Mouse (Mus musculus) mouse trophoblast stem cell (cell line): ENCODE results near the gene Bace2.

Experiments
- in situ Hi-C, 2 experiments: fragments of 300-500 bp; cut with MseI, MboI; formaldehyde crosslinking; loops; 2 replicates in 1 of 2; 3 replicates in 1 of 2; pipeline ENCODE4 v1.15.1; 2025

Bace2 gene

DNA sequence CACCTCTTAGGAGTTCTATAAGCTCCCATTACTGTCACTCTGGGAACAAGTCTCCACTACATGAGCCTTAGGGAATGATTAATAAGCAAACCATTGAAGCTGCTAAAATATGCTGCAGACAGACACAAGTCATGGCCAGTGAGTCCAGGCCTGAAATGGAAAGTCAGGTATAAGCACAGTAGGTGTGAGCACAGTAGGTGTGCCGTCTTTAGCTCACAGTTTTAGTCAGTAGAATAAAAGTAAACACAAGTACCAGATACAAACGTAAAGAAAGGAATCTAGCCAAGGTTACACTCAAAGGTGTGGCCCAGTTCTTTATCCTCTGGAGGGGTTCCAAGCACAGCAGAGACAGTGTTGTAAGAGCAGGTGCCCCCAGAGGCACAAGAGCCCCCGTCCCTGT is 110.9 kb downstream of the Bace2 start:
- in situ Hi-C loops = no loop called here

DNA sequence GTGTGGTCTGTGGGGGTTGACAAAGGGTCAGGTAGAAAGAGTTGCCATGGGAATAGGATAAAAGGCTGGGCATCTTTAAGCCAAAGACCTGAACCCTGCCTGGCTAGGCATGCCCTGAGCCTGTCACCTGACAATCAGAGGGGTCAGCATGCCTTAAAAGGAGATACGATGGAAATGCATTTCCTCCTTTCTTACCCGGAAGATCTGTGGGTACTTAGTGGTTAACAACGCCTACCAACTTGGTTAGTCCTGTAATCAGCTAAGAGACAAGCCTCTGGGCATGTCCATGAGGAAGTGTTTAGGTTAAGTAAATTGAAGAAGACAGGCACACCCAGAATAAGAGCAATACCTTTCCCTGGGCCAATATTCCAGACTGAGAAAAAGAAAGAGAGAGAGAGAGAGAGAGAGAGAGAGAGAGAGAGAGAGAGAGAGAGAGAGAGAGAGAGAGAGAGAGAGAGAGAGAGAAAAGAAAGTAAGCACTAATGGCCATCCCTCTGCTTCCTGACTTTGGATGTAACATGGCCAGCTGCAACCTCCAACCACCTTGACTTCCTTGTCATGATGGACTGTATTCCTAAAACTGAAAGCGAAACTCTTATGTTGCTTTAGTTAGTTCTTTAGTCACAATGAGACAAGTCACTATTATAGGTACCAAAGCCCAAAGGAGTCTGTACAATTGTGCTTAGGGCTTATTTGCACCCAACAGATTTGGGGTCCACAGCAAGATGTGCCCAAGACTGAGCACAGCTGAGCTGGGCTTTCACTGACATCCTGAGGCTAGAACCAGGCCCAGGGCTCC is 111.7 kb downstream of the Bace2 start:
- in situ Hi-C loops = no loop called here

DNA sequence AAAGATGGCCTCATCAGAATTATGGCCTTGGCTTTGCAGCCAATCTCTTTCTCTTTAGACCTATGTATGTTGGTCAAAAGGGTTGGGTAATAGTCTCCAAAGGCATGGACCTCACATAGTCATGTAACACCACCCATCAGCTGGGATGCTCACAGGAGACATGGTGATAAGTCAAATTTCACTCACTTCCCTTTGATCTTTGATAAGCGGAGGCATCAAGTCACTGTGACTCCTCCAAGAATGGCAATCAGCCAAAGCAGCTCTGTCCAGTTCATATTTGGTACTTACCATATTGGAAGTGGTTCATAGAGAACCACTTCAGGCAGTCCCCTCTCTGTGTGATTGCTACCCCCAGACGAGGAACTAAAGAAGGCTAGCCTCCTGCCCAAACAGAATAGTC is 118.1 kb downstream of the Bace2 start:
- in situ Hi-C loops = no loop called here

DNA sequence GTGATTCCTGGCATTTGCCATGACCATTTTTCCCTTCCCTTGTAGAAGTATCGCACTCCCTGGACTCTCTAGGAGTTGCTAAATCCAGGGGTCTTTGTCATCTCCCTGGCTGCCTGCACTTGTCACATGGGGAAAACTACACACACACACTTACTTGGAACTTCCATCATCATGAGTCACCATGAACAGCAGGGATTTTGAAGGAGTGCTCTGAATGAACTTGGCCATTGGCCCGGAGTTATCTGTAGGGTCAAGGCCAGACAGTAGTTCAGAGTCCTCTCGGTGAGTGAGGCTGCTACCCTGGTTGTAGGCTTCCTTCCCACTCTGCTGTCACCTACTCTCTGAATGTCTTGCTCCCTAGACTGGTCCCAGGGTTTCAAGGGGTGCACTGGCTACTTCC is 119.0 kb downstream of the Bace2 start:
- in situ Hi-C loops = no loop called here

DNA sequence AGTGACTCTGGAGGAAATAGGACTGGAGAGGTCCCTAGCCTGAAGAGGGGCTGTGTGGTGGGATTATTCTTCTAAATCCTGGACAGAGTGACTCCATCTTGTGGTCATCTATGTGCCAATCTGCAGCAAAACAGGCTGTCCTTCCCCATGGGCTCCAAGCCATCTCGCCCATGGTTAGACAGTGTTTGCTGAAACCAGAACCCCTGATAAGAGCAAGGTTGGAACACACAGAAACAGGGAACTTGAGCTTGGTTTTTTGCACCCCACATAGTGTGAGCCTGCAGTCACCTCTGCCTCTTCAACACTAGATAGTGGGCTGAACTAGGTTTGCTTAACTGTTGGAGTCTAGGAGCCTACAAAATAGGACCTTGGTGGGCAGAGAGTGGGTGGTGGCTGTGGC is 120.0 kb downstream of the Bace2 start:
- in situ Hi-C loops = no loop called here

DNA sequence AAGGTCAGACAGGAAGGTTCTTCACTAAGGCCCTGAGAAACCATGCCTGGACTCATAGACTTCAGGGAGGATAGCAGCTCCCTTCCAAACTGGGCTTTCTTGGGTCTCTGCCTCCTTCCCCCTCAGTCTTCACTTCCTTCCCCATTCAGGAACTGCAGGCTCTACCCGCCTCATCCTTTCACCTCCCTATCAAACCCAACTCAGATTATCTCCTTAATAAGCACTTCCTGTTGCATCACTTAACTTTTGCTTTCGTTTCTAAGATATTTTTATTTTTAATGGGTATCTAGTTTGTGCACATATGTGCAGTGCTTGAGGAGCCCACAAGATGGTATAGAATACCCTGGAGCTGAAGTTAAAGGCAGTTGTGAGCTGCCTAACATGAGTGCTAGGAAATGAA is 122.1 kb downstream of the Bace2 start:
- in situ Hi-C loops = no loop called here

DNA sequence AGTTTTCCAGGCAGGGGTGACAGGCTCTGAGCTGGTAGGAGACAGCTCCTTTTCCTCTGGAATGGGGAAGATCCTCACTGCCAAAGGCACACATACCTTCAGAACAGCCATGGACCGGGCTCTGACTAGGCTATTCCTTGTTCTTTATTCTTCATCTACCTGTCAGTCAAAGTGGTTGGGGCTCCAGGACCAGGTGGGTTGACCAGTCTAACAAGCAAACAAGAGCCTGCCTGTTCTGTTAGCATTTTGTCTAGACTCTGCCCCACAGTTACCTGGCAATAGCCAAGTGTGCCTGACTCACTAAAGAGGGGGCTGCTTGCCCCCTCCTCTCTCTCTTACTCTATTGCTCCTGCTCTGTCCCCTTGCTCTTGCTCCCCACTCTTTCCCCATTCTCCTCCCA is 135.8 kb downstream of the Bace2 start:
- in situ Hi-C loops = no loop called here
